Mouse (Mus musculus) adrenal gland, adult (tissue): Measurements from ENCODE around the gene Enkur.
A peak's percentile ranks its signal among the peaks of the same experiment; 100 is the strongest.

Source experiments
- DNase-seq, 2 experiments: peaks; one replicate each; pipeline ENCODE4 v3.0.0; 2022 to 2023; ENCODE audit warnings: low spot score in 1 of 2; ENCODE audit not compliant: inconsistent age in 2 of 2

The Enkur gene

DNA sequence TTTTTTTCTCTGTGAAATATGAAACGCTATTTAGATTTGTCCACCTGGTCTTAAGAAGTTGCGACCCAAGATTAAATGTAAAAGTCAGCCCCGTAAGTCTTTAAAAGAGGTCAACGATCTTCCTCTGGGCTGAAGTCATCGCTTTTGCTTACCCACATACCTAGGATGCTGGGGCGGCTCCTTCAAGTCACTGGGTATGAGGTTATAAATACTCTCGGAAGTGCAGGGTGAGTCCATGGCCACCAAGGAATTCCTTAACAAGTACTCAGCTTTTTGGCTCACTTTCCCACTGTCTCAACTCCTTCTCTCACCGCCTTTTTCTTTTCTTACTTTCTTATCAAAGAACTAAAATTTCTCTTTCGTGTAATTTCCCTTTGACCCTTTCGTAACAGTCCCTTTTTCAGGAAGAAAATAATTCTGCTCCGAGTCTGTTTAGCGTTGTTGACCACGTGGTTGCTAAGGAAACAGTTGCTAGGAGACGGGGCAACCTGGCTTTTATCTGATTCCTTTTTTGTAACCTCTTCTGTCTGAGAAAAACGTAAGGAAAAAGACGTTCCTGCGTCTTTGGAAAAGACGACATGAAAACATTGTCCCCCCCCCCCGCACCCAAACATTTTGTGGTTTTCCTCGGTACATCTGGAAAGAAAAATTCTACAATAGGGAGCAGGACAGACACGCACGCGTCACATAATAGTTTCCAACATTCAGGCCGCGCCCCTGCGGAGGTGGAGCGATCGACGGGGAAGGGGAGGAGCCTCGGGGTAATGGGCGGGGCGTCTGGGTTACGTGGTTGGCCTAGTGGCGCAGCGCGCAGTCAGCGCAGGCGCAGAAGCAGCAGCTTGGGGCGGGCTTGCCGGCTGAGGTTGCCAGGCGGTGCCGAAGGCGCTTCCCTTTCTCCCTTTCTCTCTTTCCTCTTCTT lies at the start of gene Enkur, which contains the start of gene Thnsl1:
Gene Enkur (minus strand): TSS at position 454 of the 919 bp plus-strand sequence.
Gene Thnsl1 (plus strand): TSS at position 813 of the 919 bp plus-strand sequence.
- peak; percentile 99 to 100 for DNase-seq

- DNase-seq: no peak
Observed at GRCm38 (mm10) chr2:21254308-21254707, 49.1 kb upstream of the Enkur start.

DNA sequence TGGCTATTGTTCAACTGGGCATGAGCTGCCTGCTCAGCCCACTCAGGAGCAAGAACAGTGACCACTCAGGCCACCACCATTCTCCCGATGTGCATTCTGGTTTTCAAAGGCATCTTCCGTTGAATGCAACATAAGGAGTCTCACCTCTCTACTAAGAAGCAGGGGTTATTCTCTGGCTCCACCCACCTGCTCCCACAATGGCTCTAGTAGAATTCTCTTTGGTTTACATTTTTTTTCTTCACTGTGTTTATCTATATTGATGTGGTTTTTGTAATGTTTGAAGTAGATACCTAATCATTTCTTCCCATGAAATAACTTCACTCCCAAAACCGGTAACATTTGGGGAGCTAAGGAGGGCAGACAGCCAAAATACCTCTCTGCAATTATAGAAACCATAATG lies 48.5 kb upstream of the Enkur start:
- no peak for DNase-seq

DNA sequence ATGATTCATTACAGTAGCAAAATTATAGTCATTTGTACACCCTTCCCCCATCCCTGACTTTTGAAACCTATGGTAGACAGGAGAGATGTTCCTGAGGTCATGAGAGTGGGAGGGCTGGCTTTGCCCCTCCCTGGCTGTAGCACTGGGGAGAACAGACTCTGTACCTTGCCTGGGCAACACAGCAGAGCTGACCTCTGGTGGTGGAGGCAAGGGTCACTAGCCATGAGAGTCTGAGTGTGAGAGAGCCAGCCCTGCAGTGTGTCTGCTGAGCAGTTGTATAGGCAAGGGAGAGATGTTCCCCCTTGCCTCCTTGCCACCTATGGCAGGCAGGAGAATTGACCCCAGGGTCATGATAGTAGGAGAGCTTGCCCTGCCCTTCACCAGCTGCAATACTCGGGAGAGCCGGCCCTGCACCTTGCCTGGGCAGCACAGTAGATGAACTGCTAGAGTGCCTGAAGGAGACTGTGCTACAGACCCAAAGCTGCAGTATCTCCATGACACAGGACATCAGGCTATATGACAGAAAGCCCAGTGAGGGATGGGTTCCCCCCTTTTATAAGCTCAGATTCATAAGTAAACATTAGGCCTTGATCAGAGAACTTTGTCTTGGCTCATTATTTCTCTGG lies 40.4 kb upstream of the Enkur start:
- no peak for DNase-seq

- DNase-seq: no peak
Observed at GRCm38 (mm10) chr2:21244986-21245385, 39.8 kb upstream of the Enkur start.

GRCm38 (mm10) chr2:21244104-21244503 lies 38.9 kb upstream of the Enkur start:
- DNase-seq: peak in 1 of 2 experiments; percentile 36

DNA sequence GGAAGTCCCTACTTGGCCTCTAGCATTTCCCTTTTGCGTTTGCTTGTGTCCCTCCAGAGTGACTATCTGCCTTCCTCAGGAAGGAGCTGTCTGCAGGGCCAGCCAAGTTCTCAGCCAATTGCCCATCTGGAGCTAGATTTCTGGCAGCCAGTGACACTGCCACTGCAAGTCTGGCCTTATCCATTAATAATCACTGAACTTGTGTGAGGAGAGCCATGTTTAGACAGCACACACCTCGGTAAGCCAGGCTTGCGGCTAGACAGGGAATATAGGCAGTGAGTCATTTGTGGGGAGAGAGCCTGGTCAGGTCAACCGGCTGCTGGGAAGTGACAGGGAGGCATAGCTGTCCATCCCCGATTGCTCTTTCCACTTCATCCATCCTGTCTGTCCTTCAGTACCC lies 31.7 kb upstream of the Enkur start:
- no peak for DNase-seq

DNA sequence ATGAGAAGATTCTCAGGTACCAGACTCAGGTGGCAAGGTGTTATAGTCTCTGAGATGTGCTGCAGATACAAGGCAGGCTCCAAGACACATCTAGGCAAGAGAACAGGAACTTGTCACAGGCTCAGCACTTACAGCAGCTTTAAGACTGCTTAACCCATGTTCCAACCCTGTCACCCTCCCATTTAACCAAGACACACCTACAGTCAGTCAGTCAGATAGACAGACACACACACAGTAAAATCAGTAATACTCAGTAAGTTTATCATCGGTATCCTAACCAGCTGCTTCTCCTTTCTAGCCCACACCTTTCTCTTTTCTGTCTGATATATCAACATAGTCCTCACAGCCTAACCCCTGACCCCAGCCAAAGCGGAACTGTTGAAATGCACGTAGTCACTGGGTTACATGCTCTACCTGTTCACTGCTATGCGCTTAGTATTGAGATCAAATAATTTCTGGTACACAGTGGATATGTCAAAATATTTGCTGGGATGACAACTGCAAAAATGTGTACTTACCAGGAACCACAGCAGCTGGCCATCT lies 30.8 kb upstream of the Enkur start:
- DNase-seq: no peak

- no peak for DNase-seq
Observed at GRCm38 (mm10) chr2:21234871-21235648, 29.9 kb upstream of the Enkur start.

DNA sequence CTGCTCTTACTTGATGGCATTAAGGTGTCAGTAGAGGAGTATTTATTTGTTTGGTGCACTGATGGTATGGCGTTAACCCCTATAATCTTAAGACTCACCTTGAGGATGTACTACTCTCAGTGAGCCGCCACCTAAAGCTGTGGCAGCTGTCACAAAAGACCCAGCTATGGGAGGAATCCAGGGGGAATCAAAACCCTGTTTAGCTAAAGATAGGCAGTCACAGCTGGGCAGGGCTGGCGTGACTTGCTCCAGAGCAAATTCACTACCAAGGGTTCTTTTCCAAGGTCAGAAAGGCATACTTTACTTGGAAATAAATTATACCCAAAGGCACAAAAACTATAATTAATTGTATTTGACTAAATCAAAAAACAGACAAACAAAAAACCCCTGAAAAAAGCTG lies 26.0 kb upstream of the Enkur start:
- no peak for DNase-seq

GRCm38 (mm10) chr2:21230276-21230675 lies 25.1 kb upstream of the Enkur start:
- DNase-seq: no peak

- DNase-seq: no peak
Observed at GRCm38 (mm10) chr2:21222453-21223384, 17.6 kb upstream of the Enkur start.

- no peak for DNase-seq
Observed at GRCm38 (mm10) chr2:21215284-21215683, 10.1 kb upstream of the Enkur start.

DNA sequence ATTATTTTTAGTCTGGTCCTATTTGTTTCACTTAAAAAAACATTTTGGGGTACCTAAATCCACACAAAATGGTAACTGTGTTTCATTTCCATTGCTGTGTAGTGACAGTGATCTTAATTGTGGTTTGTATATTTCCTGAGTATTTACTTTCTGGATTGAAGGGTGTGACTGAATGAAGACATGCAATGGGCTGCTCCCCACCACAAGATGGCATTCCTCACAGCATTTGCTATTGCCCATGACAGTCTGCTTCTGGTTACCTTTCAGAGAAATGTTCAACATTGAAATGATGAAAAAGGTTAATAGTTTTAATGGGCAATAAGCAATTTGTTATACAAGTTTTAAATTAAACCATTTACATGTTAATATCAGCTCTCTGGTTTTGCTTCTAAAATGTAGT lies 9.2 kb upstream of the Enkur start:
- DNase-seq: no peak

DNA sequence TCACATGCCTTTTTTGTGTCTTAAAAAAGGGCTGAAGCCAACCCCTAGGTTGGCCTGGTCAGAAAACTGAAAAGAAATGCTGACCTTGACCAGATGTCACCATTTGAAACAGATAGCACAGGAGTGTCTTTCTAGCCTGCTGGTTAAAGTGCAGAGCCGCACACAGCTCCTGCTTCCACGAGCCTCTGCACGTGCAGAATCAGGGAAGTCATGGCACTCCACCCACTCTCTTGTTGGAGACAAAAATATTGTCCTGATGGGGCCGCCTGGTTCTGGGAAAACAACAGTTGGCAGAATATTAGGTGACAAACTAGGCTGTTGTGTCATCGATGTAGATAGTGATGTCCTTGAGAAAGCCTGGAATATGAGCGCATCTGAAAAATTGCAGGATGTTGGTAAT lies 6.2 kb upstream of the Enkur start:
- DNase-seq: peak; percentile 37 to 84

DNA sequence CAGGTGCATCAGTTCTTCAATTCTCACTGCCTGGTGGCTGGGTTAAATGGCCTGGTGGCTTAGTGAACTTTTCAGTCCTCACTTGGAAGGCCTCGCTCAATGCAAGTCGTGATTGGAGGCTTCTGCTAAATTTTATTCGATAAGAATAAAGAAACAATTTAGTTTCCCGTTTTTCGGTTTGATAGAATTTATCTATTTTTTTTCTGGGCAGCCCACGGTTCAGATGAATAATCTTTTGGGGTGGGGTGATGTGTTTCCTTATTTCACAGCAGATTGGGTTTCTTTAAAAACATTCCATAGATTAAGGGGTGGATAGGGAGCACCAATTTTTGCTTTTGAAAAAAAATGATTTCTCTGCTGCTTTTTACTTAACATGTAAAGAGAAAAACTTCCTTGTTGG lies 1.1 kb upstream of the Enkur start:
- DNase-seq: no peak

- no peak for DNase-seq
Observed at GRCm38 (mm10) chr2:21205831-21206159, 630 bp upstream of the Enkur start.

DNA sequence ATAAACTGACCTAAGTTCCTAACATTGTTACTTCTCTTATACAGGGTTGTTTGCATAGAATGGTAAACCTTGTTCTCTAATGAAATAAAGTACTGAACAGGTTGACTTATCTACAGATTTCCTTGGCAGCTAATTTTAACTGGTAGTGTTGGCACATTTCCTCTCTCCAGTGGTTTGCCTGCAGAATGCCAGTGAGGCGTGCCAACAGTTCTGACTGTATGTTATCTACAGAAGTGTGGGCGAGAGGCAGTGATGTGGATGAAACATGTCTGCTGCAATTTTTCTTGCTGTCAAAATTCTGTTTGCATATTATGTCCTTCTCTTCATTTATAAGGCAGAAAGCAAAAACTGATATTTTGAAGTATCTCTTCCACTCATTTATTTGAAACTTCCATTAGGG lies 2.4 kb downstream of the Enkur start:
- no peak for DNase-seq

GRCm38 (mm10) chr2:21199051-21199450 lies 6.1 kb downstream of the Enkur start:
- DNase-seq: no peak

DNA sequence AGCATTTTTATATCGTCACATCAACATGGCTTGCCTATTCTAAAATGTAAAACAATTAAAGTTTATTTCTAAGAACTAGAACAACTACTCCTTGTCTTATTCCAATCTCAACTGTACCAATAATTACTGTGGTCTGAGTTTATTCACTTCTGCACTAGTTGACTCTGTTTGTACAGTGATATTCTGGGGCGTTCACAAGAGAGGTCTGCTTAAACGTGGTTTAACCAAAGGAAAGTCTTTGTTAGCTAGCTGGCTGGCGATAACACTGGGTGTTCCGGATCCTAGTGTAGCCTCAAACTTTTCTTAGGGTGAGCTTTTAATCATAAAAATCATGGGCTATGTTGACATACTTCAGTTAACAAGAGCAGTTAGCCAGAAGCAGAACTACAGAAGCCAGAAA lies 9.9 kb downstream of the Enkur start:
- no peak for DNase-seq
